Mouse (Mus musculus): ENCODE measurements around the gene Calhm3. TPM values are rescaled to one million over a fixed set of nuclear protein-coding genes. Genes with fewer than 3 reads are reported as not detected.

The Calhm3 gene
- polyA plus RNA-seq, 1 experiment from 2014 or later: not detected

DNA sequence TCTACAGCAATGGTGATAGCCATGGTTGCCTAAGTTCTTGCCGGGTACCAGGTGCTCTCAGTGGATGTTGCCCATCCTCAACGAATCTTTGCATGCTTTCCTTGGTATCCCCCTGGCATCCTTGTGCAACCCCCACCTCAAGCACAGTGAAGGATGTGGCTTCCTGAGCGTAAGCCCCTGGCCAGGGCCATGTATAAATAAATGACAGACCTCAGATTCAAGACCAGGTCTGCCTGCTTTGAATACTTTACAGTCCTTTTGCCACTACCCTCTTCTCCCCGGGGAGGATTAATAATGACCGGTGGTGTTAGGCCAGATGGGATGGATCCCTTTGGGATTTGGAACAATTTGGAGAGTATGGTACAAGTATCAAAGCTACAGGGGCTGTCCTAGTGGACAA lies 21.4 kb downstream of the Calhm3 start:
- Histone ChIP-seq H3K9ac (no peak overlapping the region), H3K27me3 (peaks cover 5% of the 10 kb centered on the region), H3K9me3 (replicated peaks) (no peaks in the 10 kb centered on the region), H3K27ac (no peak overlapping the region), H3K4me1 (peaks cover 25% of the 10 kb centered on the region), H3K4me3 (replicated peaks) (no peak overlapping the region), H3K36me3 (peaks cover 25% of the 10 kb centered on the region), H3K4me2 (0 out of 2 replicates have a peak overlapping the region, but pooled peaks have one; percentile 76)
- WGBS: 82% methylated on average over 5 of the region's 5 CpGs
- no peak for ATAC-seq (replicated peaks; ENCODE audit: low FRiP score)

DNA sequence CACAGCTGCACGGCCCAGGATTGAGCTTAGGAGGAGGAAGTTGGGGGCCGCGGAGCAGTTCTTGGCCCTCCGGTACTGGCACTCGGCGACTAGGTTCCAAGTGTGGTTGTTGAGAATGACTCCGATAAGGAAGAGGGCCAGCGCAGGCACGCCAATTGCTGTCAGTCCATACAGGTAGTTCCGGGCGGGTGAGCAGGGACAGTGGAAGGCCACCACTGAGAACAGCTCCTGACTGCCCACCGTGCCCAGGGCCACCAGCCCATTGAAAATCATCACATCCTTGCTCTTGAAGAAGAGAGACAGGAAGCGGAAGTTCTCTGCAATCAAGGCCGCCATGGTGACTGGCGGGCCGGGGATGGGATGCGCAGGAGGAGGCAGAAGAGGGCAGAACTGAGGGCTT lies 22.0 kb downstream of the Calhm3 start:
- Histone ChIP-seq H3K4me2 (no peak overlapping the region), H3K27me3 (peaks cover 5% of the 10 kb centered on the region; the same call in 1 of the 2 replicates), H3K9me3 (replicated peaks) (no peaks in the 10 kb centered on the region), H3K27ac (no peak overlapping the region), H3K36me3 (peaks cover 31% of the 10 kb centered on the region), H3K4me1 (peaks cover 25% of the 10 kb centered on the region), H3K4me3 (replicated peaks) (no peak overlapping the region), H3K9ac (no peak overlapping the region)
- ATAC-seq (replicated peaks; ENCODE audit: low FRiP score): no peak
- 91% methylated on average over 17 of the region's 17 CpGs for WGBS

GRCm38 (mm10) chr19:47133161-47133560 lies 24.4 kb downstream of the Calhm3 start:
- Histone ChIP-seq H3K9ac (no peak overlapping the region), H3K9me3 (replicated peaks) (no peaks in the 10 kb centered on the region), H3K27me3 (no peaks in the 10 kb centered on the region), H3K27ac (no peak overlapping the region), H3K4me1 (peaks cover 18% of the 10 kb centered on the region), H3K4me2 (no peak overlapping the region), H3K4me3 (replicated peaks) (no peak overlapping the region), H3K36me3 (peaks cover 55% of the 10 kb centered on the region)
- WGBS: 92% methylated on average over 7 of the region's 7 CpGs
- no peak for ATAC-seq (replicated peaks; ENCODE audit: low FRiP score)

- H3K27me3 ChIP-seq: no peaks in the 10 kb centered on the region
- peaks cover 80% of the 10 kb centered on the region for H3K36me3 ChIP-seq
- H3K4me1 ChIP-seq: no peaks in the 10 kb centered on the region
- no peak overlapping the region for H3K27ac ChIP-seq
- H3K9ac ChIP-seq: no peak overlapping the region
- H3K9me3 ChIP-seq (replicated peaks): no peaks in the 10 kb centered on the region
- no peak for ATAC-seq (replicated peaks; ENCODE audit: low FRiP score)
- WGBS: 97% methylated on average over 15 of the region's 15 CpGs
- H3K4me2 ChIP-seq: no peak overlapping the region
- H3K4me3 ChIP-seq (replicated peaks): no peak overlapping the region
Measured at GRCm38 (mm10) chr19:47130551-47131125, 26.9 kb downstream of the Calhm3 start.

DNA sequence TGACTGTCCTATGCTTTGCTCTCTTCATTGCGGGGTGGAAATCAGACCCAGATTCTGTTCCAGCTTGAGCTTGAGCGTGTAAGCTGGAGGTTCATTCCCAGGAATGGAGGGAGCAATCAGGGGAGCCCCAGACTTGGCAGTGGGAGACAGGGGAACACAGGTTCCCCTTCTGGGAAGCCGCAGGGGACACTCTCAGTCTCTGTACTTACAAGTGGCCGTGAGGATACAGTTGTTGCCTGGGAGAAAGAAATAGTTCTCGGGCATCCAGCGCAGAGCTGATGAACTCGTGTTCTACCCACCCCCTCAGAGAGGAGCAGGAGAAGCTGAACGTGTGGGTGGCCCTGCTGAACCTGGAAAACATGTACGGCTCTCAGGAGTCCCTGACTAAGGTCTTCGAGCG lies 28.7 kb downstream of the Calhm3 start:
- WGBS: 90% methylated on average over 11 of the region's 11 CpGs
- no peak for ATAC-seq (replicated peaks; ENCODE audit: low FRiP score)
- no peaks in the 10 kb centered on the region for H3K9me3 ChIP-seq (replicated peaks)

GRCm38 (mm10) chr19:47128164-47128563 lies 29.4 kb downstream of the Calhm3 start:
- H3K4me2 ChIP-seq: no peak overlapping the region
- no peaks in the 10 kb centered on the region for H3K4me1 ChIP-seq
- no peaks in the 10 kb centered on the region for H3K9me3 ChIP-seq (replicated peaks)
- no peak overlapping the region for H3K9ac ChIP-seq
- 94% methylated on average over 10 of the region's 10 CpGs for WGBS
- no peak for ATAC-seq (replicated peaks; ENCODE audit: low FRiP score)
- H3K27ac ChIP-seq: no peak overlapping the region
- H3K36me3 ChIP-seq: peaks cover 99% of the 10 kb centered on the region
- H3K27me3 ChIP-seq: no peaks in the 10 kb centered on the region
- no peak overlapping the region for H3K4me3 ChIP-seq (replicated peaks)

More for the DNA sequence above, 28.7 kb downstream of the Calhm3 start:
- Histone ChIP-seq H3K4me2 (no peak overlapping the region), H3K27ac (no peak overlapping the region), H3K4me3 (replicated peaks) (no peak overlapping the region), H3K9ac (no peak overlapping the region), H3K36me3 (peaks cover 98% of the 10 kb centered on the region), H3K27me3 (no peaks in the 10 kb centered on the region), H3K4me1 (no peaks in the 10 kb centered on the region)

- H3K36me3 ChIP-seq: peaks cover 89% of the 10 kb centered on the region
- no peak overlapping the region for H3K27ac ChIP-seq
- no peak overlapping the region for H3K9ac ChIP-seq
- no peaks in the 10 kb centered on the region for H3K4me1 ChIP-seq
- H3K27me3 ChIP-seq: no peaks in the 10 kb centered on the region
- H3K4me3 ChIP-seq (replicated peaks): no peak overlapping the region
- no peak overlapping the region for H3K4me2 ChIP-seq
- no peaks in the 10 kb centered on the region for H3K9me3 ChIP-seq (replicated peaks)
- ATAC-seq (replicated peaks; ENCODE audit: low FRiP score): no peak
- WGBS: 30% methylated on average over 2 of the region's 2 CpGs
Measured at GRCm38 (mm10) chr19:47122802-47123201, 34.8 kb downstream of the Calhm3 start.

DNA sequence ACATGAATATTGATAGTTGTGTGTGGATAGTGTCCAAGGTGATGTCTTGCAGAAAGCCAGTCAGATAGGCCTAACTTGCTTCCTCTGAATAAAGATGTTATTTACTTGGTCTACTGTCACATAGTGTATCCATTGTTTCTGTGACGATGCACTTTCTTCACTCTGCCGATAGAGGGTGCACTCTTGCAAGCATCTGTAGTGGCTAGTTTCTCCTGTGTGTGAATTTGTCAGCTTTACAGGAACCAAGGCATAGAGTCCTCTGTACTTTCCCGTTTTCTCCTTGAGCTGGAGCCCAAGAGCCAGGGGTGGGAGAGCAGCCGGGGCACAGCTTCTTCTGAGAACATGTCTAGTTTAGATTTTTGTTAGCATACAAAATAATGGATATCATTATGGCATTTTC lies 36.5 kb downstream of the Calhm3 start:
- Histone ChIP-seq H3K9me3 (replicated peaks) (no peaks in the 10 kb centered on the region), H3K9ac (no peak overlapping the region), H3K4me1 (no peaks in the 10 kb centered on the region), H3K4me3 (replicated peaks) (no peak overlapping the region), H3K27ac (no peak overlapping the region), H3K36me3 (peaks cover 89% of the 10 kb centered on the region), H3K27me3 (no peaks in the 10 kb centered on the region), H3K4me2 (no peak overlapping the region)
- WGBS: 48% methylated on average over 4 of the region's 4 CpGs
- ATAC-seq (replicated peaks; ENCODE audit: low FRiP score): no peak

DNA sequence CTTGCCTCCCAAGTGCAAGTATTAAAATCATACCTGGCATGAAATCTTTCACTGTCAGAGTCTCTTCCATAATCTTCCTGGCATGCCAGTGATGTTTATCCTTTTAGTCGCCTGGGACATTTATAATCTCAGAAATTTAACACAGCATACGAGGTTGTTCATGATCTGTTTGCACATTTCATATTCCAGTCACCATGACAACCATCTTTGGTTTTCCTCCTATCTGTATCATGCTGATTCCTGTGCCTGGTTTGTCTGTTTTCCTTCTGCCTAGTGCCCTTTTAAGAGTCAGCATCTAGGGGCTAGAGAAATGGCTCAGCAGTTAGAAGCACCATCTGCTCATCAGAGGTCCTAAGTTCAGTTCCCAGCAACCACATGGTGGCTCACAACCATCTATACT lies 38.9 kb downstream of the Calhm3 start:
- H3K9me3 ChIP-seq (replicated peaks): no peaks in the 10 kb centered on the region
- H3K36me3 ChIP-seq: peaks cover 90% of the 10 kb centered on the region
- H3K4me3 ChIP-seq (replicated peaks): no peak overlapping the region
- 86% methylated on average over 2 of the region's 2 CpGs for WGBS
- H3K9ac ChIP-seq: no peak overlapping the region
- H3K27me3 ChIP-seq: no peaks in the 10 kb centered on the region
- no peak for ATAC-seq (replicated peaks; ENCODE audit: low FRiP score)
- H3K27ac ChIP-seq: no peak overlapping the region
- no peak overlapping the region for H3K4me2 ChIP-seq
- no peaks in the 10 kb centered on the region for H3K4me1 ChIP-seq

DNA sequence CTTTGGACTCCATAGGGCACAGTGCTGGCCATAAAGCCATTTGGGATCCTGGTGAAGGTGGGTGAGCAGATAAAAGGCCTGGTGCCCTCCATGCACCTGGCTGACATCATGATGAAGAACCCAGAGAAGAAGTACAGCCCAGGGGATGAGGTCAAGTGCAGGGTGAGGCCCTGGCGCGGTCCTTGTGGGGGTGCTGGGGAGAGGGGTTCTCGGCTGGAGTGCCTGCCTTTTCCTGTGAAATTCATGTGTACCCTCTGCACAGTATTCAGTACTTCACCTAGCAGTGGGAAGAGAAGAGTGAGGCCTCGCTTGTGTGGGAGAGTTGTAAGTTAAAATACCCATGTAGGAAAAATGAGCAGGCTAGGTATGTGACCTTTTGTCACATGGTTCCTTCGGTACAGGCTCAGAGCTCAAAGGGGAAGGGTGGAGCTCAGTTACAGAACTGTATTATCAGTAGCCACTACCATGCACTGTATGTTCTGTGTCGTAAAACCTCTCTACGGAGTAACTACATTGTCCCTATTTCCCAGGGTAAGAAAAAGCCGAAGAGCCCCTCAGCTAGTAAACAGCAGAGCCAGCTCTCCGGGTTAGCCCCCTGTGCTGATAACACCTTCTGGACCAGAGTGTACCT lies 52.8 kb downstream of the Calhm3 start:
- H3K4me1 ChIP-seq: no peaks in the 10 kb centered on the region
- H3K27ac ChIP-seq: no peak overlapping the region
- no peak overlapping the region for H3K4me2 ChIP-seq
- H3K9me3 ChIP-seq (replicated peaks): no peaks in the 10 kb centered on the region
- no peak overlapping the region for H3K9ac ChIP-seq
- ATAC-seq (replicated peaks; ENCODE audit: low FRiP score): no peak
- H3K27me3 ChIP-seq: no peaks in the 10 kb centered on the region
- peaks cover 100% of the 10 kb centered on the region for H3K36me3 ChIP-seq
- no peak overlapping the region for H3K4me3 ChIP-seq (replicated peaks)
- WGBS: 90% methylated on average over 9 of the region's 9 CpGs

Data from kidney, embryonic 15.5 days (tissue).